Mouse (Mus musculus) heart, embryonic 13.5 days (tissue): Measurements from ENCODE around the gene Cab39. TPM values are rescaled to one million over a fixed set of nuclear protein-coding genes. Genes with fewer than 3 reads are reported as not detected.

Source experiments
- ATAC-seq: fragments of 200-750 bp; cut with Nextera tagmentation; 2 replicates; pipeline ENCODE4 v1.8.0; 2017; ENCODE audit warnings: moderate TSS enrichment; ENCODE audit not compliant: insufficient number of reproducible peaks, low FRiP score, low TSS enrichment; ENCODE audit errors: extremely low read depth
- H3K27ac ChIP-seq: fragments of 300-500 bp; sonication (generic); replicated peaks from 2 replicates; pipeline ENCODE4 v1.5.1; 2015; ENCODE audit warnings: moderate library complexity, mild to moderate bottlenecking, inconsistent platforms
- H3K27me3 ChIP-seq: fragments of 300-500 bp; sonication (generic); replicated peaks from 2 replicates; pipeline ENCODE4 v1.6.1; 2015; ENCODE audit warnings: mild to moderate bottlenecking, inconsistent platforms
- H3K36me3 ChIP-seq: fragments of 300-500 bp; sonication (generic); 2 replicates; pipeline ENCODE4 v1.6.1; 2015; ENCODE audit warnings: mild to moderate bottlenecking, inconsistent platforms
- H3K4me1 ChIP-seq: fragments of 300-500 bp; sonication (generic); 2 replicates; pipeline ENCODE4 v1.6.1; 2015; ENCODE audit warnings: inconsistent platforms
- H3K4me2 ChIP-seq: fragments of 300-500 bp; sonication (generic); 2 replicates; pipeline ENCODE4 v1.6.1; 2015; ENCODE audit warnings: inconsistent platforms, mild to moderate bottlenecking, moderate library complexity
- H3K4me3 ChIP-seq: fragments of 300-500 bp; sonication (generic); 2 replicates; pipeline ENCODE4 v1.5.1; 2015; ENCODE audit warnings: moderate library complexity, mild to moderate bottlenecking, inconsistent platforms
- H3K9ac ChIP-seq: fragments of 300-500 bp; sonication (generic); 2 replicates; pipeline ENCODE4 v1.6.1; 2015; ENCODE audit warnings: inconsistent platforms, mild to moderate bottlenecking, moderate library complexity
- H3K9me3 ChIP-seq: fragments of 300-500 bp; sonication (generic); 2 replicates; pipeline ENCODE4 v1.6.1; 2016; ENCODE audit warnings: inconsistent platforms
- WGBS: fragments of 180-500 bp; shearing (Covaris S2); methylation state at CpG from one replicate; pipeline ENCODE4 v1.1.7; 2015; ENCODE audit warnings: mixed read lengths; 5-methylcytosine and 5-hydroxymethylcytosine counted together
- polyA plus RNA-seq: library from polyadenylated mRNA; unstranded; fragments of >200 nt; fragmentation: Nextera tagmentation; extraction: Ambion mirVana; gene quantifications from 2 replicates; pipeline ENCODE4 v1.2.1, GENCODE M21; 2015

Gene Cab39
- polyA plus RNA-seq, 1 experiment from 2014 or later: 20.6 TPM

DNA sequence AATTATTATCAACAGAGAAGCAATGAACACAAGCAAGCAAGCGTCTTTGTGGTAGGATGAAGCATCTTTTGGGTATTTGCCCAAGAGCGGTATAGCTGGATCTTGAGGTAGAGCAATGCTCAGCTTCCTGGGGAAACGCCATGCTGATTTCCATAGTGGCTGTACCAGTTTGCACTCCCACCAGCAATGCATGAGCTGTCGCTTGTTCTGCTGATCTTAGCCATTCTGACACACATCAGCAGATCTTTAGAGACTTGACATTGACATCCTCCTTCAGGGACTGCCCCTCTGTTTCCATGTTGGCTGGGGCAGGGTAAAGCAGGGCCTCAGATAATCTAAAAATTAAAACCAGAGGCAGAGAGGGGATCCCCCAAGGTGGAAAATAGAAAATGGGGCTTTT, 31.6 kb upstream of the Cab39 start:
- Histone ChIP-seq H3K27me3 (no peaks in the 10 kb centered on the region), H3K27ac (no peak overlapping the region), H3K9me3 (no peaks in the 10 kb centered on the region), H3K4me3 (no peak overlapping the region), H3K4me1 (peaks cover 11% of the 10 kb centered on the region), H3K36me3 (no peaks in the 10 kb centered on the region), H3K9ac (no peak overlapping the region), H3K4me2 (no peak overlapping the region)
- no peak for ATAC-seq
- 70% methylated on average over 4 of the region's 4 CpGs for WGBS

DNA sequence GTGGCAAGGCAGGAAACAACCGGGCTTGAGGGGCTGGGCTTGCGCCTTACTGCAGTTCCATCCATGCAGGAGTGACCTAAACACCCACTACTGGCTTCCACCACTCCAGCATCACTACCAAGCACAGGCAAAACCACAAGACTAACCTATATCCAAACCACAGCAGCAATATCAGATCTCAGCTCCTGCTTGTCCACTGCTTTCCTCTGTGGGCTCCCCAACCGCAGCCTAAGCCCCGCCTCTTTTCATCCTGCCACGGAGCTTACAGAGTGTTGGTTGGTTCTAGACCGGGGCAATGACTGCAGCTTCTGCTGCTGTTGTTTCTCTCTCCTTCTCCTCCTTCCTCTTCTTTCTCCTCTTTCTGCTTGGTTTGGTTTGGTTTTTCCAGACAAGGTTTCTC, 29.9 kb upstream of the Cab39 start:
- Histone ChIP-seq H3K4me2 (no peak overlapping the region), H3K36me3 (no peaks in the 10 kb centered on the region), H3K9ac (no peak overlapping the region), H3K9me3 (no peaks in the 10 kb centered on the region), H3K4me3 (no peak overlapping the region), H3K27me3 (no peaks in the 10 kb centered on the region), H3K27ac (no peak overlapping the region), H3K4me1 (peaks cover 6% of the 10 kb centered on the region)
- ATAC-seq: no peak
- 69% methylated on average over 6 of the region's 6 CpGs for WGBS

DNA sequence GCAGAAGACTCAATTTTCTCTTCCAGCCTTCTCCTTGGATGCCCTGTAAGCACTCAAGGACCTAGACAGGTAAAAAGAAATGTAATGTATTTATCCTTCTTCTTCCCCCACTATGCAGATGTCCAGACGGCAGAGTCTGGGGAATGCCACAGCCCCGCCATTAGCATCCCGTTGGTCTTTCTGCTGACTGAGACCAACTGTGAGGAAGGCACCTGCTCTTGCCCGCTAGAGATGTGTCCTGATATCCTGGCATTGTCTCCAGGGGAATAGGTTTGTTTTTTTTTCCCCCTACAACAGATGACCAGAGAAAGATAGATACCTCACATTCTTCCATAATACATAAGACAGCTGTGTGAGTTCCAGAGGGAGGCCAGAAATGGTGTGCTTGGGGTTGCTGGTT, 28.9 kb upstream of the Cab39 start:
- no peak overlapping the region for H3K4me3 ChIP-seq
- H3K9ac ChIP-seq: no peak overlapping the region
- no peaks in the 10 kb centered on the region for H3K27me3 ChIP-seq
- no peak overlapping the region for H3K4me2 ChIP-seq
- H3K27ac ChIP-seq: no peak overlapping the region
- H3K9me3 ChIP-seq: no peaks in the 10 kb centered on the region
- ATAC-seq: no peak
- H3K36me3 ChIP-seq: no peaks in the 10 kb centered on the region
- no peaks in the 10 kb centered on the region for H3K4me1 ChIP-seq
- 67% methylated on average over 4 of the region's 4 CpGs for WGBS

DNA sequence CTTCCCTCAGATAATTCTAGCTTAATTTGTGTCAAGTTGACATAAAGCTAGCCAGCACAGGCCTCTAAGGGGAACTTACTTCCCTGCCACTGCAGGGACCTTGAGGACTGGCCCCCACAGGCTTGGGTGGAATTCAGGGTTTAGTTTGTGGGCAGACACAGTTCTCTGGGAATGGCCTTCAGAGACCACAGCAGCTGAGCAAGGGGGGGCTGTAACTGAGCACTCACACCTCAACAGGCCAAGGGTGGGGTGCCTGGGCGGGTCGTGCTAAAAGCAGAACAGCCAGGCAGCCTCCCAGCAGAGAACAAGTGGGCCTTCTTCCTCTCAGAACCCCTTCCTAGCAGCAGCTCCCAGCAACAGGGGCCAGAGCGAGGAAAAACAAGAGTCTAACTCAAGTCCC, 27.1 kb upstream of the Cab39 start:
- no peak overlapping the region for H3K9ac ChIP-seq
- ATAC-seq: no peak
- no peak overlapping the region for H3K4me3 ChIP-seq
- H3K27me3 ChIP-seq: no peaks in the 10 kb centered on the region
- 73% methylated on average over 3 of the region's 3 CpGs for whole genome bisulfite sequencing
- no peaks in the 10 kb centered on the region for H3K36me3 ChIP-seq
- no peak overlapping the region for H3K4me2 ChIP-seq
- no peaks in the 10 kb centered on the region for H3K9me3 ChIP-seq
- H3K27ac ChIP-seq: no peak overlapping the region
- no peaks in the 10 kb centered on the region for H3K4me1 ChIP-seq

DNA sequence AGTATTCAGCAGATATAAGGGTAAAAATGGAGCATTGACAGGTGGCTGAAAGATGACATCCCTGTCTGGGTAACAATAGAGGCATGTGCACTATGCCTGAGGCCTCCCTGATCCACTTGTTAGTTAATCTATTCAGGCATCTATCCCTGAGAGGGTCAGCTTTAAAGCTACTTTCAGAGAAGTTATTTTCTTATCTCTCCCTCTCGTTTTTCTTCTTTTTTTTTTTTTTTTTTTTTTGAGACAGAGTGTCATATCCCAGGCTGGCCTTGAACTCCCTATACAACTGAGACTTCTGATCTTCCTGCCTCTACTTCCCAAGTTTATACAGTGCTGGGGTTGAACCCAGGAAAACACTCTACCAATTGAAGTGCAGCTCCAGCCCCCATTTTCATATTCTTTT, 25.5 kb upstream of the Cab39 start:
- ATAC-seq: no peak
- Histone ChIP-seq H3K27me3 (no peaks in the 10 kb centered on the region), H3K36me3 (no peaks in the 10 kb centered on the region), H3K9me3 (no peaks in the 10 kb centered on the region), H3K4me2 (no peak overlapping the region), H3K27ac (no peak overlapping the region), H3K4me3 (no peak overlapping the region), H3K9ac (no peak overlapping the region), H3K4me1 (no peaks in the 10 kb centered on the region)
- 27% methylated on average over 1 of the region's 1 CpGs for WGBS

DNA sequence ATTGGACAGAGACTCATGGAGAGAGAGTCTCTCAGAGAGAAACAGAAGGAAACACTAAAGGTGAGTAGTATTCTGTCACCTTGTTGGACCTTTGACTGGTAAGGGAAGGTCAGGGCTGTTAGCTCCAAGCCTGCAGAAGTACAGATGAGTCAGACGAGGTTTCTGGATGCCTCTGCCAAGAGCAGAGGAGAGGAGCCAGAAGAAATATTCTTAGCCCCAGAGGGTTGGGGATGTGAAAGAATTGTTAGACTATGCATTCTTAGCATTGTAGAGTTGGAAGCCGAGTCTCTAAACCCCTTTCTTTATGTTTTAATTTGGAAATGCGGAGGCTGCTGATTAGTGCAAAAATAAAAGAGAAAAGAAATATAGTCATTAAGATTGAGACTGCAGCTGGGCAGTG, 21.3 kb upstream of the Cab39 start:
- no peaks in the 10 kb centered on the region for H3K27me3 ChIP-seq
- 59% methylated on average over 3 of the region's 3 CpGs for WGBS
- no peak overlapping the region for H3K4me3 ChIP-seq
- no peaks in the 10 kb centered on the region for H3K4me1 ChIP-seq
- no peak overlapping the region for H3K9ac ChIP-seq
- no peaks in the 10 kb centered on the region for H3K36me3 ChIP-seq
- no peak overlapping the region for H3K27ac ChIP-seq
- H3K9me3 ChIP-seq: no peaks in the 10 kb centered on the region
- no peak for ATAC-seq
- H3K4me2 ChIP-seq: no peak overlapping the region

DNA sequence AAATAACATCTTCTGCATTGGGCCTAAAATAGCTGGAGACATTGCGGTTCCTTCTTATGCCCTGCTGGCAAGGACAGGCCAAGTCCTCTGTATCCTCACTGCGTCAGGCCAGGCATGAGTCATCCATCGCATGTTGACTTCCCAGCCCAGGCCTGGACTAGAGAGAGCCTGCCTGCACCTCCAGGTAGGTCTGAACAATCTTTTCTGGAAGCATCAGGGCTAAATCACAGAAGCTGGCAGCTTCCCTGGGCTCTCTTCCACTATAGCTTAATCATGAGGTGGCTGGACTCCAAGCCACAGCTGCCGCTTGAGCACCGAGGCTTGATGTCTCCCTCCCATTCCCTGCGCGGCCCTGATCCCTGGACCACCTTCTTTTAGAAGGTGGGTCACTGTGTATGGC, 18.1 kb upstream of the Cab39 start:
- no peak for ATAC-seq
- no peaks in the 10 kb centered on the region for H3K36me3 ChIP-seq
- 72% methylated on average over 7 of the region's 7 CpGs for WGBS

DNA sequence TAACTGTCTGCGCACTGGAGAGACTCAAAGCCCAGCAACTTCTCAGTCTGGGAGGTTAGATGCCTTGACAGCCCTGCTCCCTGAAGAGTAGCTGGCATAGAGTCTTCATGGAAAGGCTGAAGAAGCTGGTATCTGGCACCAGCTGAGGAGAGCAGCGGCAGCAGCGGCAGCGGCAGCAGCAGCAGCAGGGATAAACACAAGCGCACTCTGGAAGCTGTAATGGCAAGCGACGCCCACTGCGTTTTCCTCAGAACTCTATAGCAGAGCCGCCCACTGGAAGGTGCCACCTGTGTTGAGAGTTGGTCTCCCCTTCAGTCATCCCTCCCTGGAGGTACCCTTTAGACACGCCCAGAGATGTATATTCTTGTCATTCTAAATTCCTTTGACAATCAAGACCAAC, 17.1 kb upstream of the Cab39 start:
- ATAC-seq: no peak
- Histone ChIP-seq H3K9ac (no peak overlapping the region), H3K4me1 (no peaks in the 10 kb centered on the region), H3K27me3 (no peaks in the 10 kb centered on the region), H3K9me3 (no peaks in the 10 kb centered on the region), H3K36me3 (no peaks in the 10 kb centered on the region), H3K4me3 (no peak overlapping the region), H3K27ac (no peak overlapping the region), H3K4me2 (peak overlapping the region; percentile 21; the same call in 1 of the 2 replicates)
- WGBS: 40% methylated on average over 10 of the region's 10 CpGs

More for the DNA sequence above, 18.1 kb upstream of the Cab39 start:
- no peaks in the 10 kb centered on the region for H3K9me3 ChIP-seq
- H3K27ac ChIP-seq: no peak overlapping the region
- no peak overlapping the region for H3K4me3 ChIP-seq
- H3K4me2 ChIP-seq: no peak overlapping the region
- no peak overlapping the region for H3K9ac ChIP-seq
- H3K27me3 ChIP-seq: no peaks in the 10 kb centered on the region
- no peaks in the 10 kb centered on the region for H3K4me1 ChIP-seq

DNA sequence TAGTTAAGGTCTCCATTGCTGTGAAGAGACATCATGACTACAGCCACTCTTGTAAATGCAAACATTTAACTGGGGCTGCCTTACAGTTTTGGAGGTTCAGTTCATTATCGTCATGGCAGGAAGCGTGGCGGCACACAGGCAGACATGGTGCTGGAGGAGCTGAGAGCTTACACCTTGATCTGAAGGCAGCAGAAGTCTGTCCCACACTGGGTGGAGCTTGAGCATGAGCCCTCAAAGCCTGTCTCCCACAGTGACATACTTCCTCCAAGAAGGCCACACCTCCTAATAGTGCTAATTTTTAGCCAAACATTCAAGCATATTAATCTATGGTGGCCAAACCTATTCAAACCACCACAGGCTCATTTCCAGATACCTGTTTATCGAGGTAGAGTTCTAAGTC, 14.8 kb upstream of the Cab39 start, which contains the start of gene A630001G21Rik:
A630001G21Rik (minus strand) TSS at position 208 of the 400 bp plus-strand sequence.
- H3K27ac ChIP-seq: no peak within 1 kb of the TSS
- 84% methylated on average over 4 of the region's 4 CpGs for WGBS

DNA sequence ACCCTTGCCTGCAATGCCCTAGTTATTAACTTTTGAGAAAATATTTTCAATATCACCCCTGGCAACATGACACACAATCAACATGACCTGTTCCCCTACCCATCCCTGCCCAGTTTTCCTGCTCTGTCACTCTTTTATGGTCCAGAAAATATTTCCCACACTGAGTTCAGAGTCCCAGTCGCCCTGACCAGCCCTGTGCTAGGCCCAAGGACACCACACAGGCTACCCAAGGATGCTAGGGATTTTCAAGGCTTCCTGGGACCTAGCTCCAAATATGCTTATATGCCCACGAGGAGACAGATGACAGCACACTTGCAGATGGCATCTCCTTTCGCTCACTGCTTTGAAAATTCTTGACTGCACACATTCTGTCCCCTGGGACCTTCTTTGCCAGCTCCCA, 14.2 kb upstream of the Cab39 start:
- no peak overlapping the region for H3K4me3 ChIP-seq
- H3K4me2 ChIP-seq: no peak overlapping the region
- no peak overlapping the region for H3K27ac ChIP-seq
- ATAC-seq: no peak
- no peaks in the 10 kb centered on the region for H3K4me1 ChIP-seq
- WGBS: 56% methylated on average over 3 of the region's 3 CpGs
- no peaks in the 10 kb centered on the region for H3K36me3 ChIP-seq
- no peak overlapping the region for H3K9ac ChIP-seq
- no peaks in the 10 kb centered on the region for H3K9me3 ChIP-seq
- H3K27me3 ChIP-seq: no peaks in the 10 kb centered on the region

More for the DNA sequence above, 14.8 kb upstream of the Cab39 start, which contains the start of gene A630001G21Rik:
- no peaks in the 10 kb centered on the region for H3K36me3 ChIP-seq
- H3K4me3 ChIP-seq: no peak within 1 kb of the TSS
- no peak within 1 kb of the TSS for H3K9ac ChIP-seq
- ATAC-seq: no peak
- H3K27me3 ChIP-seq: no peaks in the 10 kb centered on the region
- H3K4me1 ChIP-seq: no peaks in the 10 kb centered on the region
- H3K9me3 ChIP-seq: no peaks in the 10 kb centered on the region
- no peak within 1 kb of the TSS for H3K4me2 ChIP-seq

DNA sequence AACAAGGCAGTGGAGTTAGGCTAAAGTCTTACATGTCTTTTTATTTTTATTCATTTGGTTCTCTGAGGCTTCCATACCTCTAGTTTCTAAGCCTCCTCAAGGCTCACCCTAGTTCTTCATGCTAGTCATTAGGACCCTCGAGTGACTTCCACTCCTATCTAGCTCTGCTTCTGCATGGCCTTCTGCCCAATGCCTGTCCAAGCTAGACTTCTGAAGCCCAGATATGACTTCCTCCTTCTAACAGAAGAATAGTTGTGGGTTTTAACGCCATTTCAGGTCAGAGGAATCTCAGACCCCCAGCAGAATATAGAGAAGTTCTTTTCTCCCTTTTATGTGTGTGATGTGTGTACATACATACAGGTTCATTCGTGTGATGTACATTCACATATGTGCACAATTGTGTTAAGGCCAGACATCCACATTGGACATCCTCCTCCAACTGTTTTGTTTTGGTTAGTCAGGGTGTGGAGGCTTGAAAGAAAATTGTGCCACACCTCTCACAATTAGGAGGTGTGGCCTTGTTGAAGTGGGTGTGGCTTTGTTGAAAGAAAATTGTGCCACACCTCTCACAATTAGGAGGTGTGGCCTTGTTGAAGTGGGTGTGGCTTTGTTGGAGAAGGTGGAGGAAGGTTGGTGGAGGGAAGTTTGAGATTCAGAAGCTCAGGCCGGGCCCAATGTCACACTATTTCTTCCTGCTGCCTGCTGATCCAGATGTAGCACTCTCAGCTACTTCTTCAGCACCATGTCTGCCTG, 13.6 kb upstream of the Cab39 start:
- no peak for ATAC-seq
- no peaks in the 10 kb centered on the region for H3K27me3 ChIP-seq
- no peaks in the 10 kb centered on the region for H3K9me3 ChIP-seq
- no peak overlapping the region for H3K4me2 ChIP-seq
- no peak overlapping the region for H3K4me3 ChIP-seq
- H3K9ac ChIP-seq: no peak overlapping the region
- H3K36me3 ChIP-seq: no peaks in the 10 kb centered on the region
- H3K27ac ChIP-seq: no peak overlapping the region
- WGBS: 62% methylated on average over 4 of the region's 4 CpGs
- H3K4me1 ChIP-seq: no peaks in the 10 kb centered on the region

DNA sequence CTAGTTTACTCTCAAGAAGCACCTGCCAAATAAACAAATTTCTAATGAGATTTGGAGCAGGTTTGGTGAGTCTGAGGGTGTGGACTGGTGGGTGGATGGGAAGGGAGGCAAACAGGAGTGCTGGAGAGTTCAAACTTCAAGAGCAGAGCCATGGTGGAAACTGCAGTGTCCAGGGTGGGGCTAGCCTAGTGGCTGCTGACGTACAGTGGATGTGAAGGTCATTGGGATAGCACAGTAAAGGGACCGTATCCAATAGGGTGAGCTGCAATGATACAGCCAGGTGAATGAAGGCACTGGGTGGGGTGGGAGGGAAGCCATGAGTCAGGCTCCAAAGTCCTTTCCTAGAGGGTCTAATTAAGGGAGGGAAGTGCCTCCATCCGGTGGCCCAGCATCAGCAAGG, 2.7 kb upstream of the Cab39 start:
- Histone ChIP-seq H3K27me3 (no peaks in the 10 kb centered on the region), H3K4me3 (no peak overlapping the region), H3K9ac (no peak overlapping the region), H3K4me2 (no peak overlapping the region), H3K4me1 (peaks cover 14% of the 10 kb centered on the region), H3K9me3 (no peaks in the 10 kb centered on the region), H3K36me3 (no peaks in the 10 kb centered on the region), H3K27ac (no peak overlapping the region)
- 71% methylated on average over 3 of the region's 3 CpGs for WGBS
- no peak for ATAC-seq
